Mouse (Mus musculus) c-Kit-negative CD71-positive TER-119-positive erythroid progenitor cells, embryonic 14.5 days (primary cell): ENCODE measurements around the gene Prkcd.

Experiments
- DNase-seq: peaks from one replicate; pipeline ENCODE4 v3.0.0-alpha.2; 2013; ENCODE audit warnings: low read depth, low spot score

The Prkcd gene

DNA sequence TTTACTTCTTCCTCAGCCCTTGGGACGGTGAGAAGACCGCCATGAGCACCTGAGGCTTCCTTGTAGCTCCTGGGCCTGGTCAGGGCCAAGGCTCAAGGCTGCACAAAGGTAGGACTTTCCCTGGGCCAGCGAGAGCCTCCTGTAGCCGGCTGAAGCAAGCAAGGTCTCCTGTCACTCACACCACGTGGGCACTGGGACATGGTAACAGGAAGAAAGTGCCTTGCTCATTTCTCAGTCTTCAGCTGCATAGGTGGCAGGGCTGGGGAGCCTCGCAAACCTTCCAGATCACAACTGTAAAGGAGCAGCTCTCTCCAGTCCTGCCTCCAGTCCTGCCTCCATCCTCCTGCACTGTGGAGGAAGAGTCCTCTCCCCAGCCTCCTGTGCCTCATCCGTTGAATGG lies 50.2 kb downstream of the Prkcd start:
- no peak for DNase-seq

DNA sequence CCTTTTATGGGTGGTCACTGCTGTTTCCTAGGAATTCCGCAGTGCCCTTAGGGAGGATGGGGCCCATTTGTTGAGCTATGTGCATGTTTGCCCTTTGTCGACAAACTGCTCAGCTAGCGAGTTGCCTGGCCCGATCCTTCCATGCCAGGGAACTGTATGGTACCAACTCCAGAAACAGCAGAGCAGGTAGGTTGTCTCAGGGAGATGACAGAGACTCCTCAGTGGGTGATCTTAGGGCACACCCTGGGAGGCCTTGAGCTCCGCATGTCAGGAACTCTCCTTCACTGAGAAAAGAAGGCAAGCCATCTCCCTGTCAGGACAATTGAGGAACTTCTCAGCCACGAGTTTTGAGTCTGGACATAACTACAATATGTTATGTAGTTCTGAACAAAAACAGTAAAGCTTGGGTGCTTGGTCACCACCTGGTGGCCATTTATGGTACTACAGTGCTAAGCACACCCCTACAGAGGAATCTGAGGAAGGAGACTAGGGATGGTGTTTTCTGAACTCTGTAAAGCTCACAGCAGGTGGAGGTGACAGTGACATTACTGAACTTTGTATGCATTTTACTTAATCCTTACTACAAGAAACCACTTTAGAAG lies 51.9 kb downstream of the Prkcd start:
- DNase-seq: peak; percentile 65

DNA sequence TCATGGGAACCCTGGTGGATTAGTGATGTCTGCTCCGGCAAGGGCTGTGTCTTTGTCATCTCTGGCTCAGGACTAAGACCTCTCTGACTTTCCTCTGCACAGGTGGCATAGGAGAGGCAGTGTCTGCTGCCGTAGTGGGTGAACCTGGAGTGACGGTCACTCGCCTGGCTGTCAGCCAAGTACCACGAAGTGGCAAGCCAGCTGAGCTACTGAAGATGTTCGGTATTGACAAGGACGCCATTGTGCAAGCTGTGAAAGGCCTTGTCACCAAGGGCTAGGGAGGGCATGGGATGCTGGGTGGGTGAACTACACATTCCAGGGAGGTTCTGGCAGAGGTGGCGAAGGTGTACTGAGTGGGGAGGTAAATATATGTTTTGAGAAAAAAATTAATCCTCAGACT lies 52.8 kb downstream of the Prkcd start:
- no peak for DNase-seq

GRCm38 (mm10) chr14:30572253-30572652 lies 53.8 kb downstream of the Prkcd start:
- DNase-seq: no peak

- DNase-seq: no peak
Observed at GRCm38 (mm10) chr14:30570303-30570702, 55.7 kb downstream of the Prkcd start.

DNA sequence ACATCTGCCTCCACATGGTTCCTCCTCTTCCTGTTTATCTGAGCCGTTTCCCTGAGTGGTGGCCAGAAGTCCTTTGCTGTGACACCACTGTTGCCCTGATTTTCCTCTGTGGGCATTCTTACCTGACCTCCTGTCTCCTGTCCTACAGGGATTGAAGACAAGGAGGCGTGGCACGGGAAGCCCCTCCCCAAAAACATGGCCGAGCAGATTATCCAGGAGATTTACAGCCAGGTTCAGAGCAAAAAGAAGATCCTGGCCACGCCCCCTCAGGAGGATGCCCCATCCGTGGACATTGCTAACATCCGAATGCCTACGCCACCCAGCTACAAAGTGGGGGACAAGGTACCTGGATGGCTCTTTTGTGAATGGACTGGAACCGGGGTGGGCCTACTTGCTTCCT lies 58.0 kb downstream of the Prkcd start:
- no peak for DNase-seq

DNA sequence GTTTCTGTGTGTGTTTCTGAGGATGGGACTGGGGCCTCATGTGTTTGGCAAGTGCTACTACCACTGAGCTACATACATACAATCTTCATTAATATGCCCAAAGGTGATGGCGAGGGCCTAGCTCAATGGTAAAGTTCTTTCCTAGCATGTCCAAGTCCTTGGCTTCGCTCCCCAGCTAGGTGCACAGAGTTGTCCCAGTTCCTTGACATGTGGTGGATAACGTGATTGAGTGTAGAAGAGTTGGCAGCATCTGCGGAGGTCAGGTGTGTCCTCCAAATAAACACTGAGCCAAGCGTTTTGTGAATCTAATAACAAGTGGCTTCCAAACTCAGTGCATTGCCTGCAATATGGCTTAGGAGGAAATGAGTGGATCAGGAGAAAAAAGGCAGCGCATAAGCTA lies 59.7 kb downstream of the Prkcd start:
- no peak for DNase-seq

GRCm38 (mm10) chr14:30564451-30564850 lies 61.6 kb downstream of the Prkcd start:
- peak; percentile 87 for DNase-seq

- DNase-seq: no peak
Observed at GRCm38 (mm10) chr14:30562343-30562742, 63.7 kb downstream of the Prkcd start.

DNA sequence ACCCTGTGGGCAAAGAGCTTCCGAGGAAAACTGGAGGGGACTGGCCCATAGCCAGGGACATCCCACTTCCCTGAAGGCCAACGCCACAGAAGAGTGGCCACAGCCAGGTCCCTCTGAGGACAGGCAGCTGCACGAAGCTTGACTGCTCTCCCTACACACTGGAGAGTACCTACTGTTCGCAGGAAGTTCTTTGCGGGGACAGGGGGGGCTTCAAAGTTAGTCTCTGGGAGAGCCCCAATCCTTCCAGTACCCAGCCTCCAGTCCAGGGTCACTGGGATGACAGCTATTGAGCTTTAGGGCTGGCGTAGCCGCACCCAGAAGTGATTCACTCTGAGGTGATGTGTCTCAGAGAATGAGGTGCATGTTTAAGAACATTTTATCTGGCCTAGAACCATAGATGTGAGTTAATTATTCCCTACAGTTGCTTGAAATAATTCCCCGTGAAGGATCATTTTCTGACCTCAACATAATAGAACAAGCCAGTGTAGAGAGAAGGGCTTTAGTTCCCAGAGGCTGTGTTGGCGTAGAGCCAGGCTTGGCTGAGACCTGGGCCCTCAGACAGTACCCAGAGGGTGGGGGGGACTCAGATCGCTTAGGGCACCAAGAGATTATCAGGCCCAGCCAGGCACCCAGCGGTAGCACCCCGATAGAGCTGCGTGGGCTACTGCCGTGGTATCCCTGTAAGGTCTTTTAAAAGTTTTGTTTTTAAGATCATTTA lies 64.4 kb downstream of the Prkcd start:
- peak; percentile 63 for DNase-seq

DNA sequence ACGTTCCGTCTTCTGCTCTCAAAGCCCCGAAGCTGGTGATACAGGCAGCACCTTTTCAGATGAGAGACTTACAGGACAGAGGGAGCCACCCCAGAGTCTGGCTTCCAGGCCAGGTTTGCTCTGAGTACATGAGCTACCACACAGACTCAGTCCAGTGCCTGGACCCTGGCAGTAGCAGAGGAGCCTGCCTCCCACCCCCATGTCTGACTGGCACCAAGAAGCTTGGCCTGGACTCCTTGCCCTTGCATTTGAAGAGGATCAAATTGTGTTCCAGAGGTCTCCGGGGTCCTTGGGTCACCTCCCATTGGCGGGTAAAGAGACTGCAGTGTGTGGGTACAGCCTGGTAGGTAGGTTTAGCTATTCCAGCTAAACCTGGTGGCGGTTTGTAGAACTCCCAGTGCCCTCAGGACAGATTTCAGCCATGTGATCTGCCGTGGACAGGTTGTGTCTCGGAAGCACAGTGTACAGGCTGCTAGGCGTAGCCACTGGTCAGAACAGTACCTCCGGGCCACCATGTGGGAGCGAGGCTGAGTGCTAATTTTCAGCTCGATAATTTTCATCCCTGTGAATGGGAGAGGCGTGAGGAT lies 65.1 kb downstream of the Prkcd start:
- DNase-seq: no peak

DNA sequence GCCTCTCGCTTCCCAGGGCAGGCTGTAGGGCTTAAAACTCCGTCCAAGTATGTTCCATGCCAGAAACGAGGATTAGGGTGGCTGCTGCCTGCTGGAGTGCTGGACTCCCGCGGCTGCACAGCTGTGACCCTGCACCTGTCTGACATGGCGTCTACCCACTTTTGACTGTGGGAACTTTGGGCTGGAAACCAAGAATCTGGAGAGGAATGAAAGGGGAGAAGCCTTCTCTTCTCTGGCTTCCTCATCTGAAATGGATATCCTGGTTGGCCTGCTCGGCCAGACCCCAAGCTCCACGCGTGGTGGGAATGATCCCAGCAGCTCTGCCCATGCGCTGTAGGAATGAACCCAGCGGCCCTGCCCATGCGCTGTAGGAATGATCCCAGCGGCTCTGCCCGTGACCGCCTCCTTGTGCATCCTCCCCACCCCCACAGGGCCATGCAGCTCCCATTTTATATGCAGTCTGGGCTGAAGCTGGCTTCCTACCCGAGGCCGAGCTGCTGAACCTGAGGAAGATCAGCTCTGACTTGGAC lies 66.6 kb downstream of the Prkcd start:
- no peak for DNase-seq

DNA sequence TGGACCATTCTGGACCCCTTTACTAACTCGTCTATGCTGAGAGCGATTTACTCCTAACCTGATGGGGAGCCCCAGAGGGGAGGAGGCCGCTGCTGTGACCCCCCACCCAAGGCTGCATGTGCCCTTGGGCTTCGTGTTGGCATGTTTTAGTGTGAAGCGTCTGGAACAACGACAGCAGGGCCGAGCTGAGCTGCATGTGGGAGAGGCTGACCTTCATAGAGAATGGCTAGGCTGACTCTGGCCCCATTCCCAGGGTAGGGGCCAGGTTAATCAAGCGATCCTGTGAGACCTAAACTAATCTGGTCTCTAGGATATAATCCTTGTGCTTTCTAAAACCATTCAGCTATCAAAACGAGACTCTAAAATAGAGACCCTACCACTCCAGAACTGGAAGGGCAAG lies 68.3 kb downstream of the Prkcd start:
- no peak for DNase-seq

GRCm38 (mm10) chr14:30556651-30557050 lies 69.4 kb downstream of the Prkcd start:
- DNase-seq: no peak

GRCm38 (mm10) chr14:30553185-30553584 lies 72.8 kb downstream of the Prkcd start:
- DNase-seq: no peak

GRCm38 (mm10) chr14:30551981-30552380 lies 74.0 kb downstream of the Prkcd start:
- DNase-seq: no peak

DNA sequence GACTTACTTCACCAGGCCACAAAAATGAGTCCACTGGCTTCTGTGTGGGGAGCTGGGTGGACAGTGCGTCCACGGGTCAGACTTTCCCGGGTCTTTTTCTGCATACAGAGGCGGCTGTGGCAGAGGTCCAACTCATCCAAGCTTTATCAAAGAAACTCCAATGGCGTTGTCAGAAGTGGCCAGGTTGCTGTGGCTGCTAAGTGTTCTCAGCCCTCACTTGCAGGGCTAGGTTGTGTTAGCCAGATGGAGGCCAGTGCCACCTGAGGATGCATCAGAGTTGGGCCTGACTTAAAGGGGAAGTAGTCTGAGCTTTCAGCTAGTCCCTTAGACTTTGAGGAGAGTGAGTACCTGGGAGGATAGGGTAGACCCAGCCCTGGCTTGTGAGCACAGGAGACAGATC lies 74.5 kb downstream of the Prkcd start:
- DNase-seq: no peak

DNA sequence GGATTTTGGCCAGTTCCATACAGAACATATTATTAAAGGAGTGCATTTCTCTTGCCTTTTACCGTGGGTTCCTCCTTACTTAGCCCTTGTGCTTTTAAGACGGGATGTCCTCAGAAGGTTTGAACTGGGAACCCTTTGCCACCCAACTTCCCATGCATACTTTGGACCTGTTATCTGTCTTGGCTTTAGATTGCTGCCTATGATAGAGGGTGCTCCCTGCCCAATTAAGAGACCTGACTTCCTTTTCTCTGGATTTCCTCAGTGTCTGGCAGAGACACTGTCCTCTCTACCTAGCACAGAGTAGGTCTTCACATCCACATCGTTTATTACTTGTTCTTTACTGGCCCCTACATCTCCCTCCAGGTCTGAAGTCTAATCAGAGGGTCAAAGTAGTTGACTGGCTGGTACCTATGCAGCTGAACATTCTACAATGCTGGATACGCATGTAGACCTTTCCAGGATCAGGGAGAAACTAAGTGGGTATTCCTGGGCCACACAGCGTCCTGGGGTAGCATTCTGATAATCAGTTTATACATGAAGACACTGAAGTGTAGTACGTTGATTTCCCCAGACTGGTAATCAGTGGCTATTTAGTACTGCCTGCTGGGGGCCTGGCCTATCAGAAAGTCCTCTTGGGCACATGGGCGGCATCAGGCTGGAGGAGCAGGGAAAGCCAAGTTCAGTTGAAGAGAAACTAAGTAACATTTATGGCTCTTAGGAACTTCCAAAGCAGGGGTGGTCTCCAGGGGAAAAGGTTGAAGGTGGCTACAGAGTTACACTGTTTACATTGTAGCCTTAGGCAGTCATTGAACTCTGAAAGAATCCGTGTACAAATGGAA lies 75.6 kb downstream of the Prkcd start:
- DNase-seq: no peak

DNA sequence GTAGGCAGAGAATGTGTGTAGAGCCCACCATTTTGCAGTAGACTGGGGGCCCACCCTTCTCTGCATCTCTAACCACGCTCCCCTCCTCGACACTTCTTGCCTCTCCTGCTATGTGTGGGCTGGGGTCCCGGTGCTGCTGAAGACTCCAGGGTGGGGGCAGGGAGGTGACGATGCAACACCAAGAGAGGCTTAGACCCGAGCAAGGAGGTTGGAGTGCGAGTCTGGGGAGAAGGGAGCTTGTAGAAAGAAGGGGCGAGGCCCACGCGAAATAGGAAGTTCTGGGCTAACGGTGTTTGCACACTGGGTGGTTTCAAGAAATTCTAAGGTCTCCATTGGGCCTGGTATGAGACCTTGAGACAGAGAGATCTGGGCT lies 76.2 kb downstream of the Prkcd start:
- DNase-seq: no peak

DNA sequence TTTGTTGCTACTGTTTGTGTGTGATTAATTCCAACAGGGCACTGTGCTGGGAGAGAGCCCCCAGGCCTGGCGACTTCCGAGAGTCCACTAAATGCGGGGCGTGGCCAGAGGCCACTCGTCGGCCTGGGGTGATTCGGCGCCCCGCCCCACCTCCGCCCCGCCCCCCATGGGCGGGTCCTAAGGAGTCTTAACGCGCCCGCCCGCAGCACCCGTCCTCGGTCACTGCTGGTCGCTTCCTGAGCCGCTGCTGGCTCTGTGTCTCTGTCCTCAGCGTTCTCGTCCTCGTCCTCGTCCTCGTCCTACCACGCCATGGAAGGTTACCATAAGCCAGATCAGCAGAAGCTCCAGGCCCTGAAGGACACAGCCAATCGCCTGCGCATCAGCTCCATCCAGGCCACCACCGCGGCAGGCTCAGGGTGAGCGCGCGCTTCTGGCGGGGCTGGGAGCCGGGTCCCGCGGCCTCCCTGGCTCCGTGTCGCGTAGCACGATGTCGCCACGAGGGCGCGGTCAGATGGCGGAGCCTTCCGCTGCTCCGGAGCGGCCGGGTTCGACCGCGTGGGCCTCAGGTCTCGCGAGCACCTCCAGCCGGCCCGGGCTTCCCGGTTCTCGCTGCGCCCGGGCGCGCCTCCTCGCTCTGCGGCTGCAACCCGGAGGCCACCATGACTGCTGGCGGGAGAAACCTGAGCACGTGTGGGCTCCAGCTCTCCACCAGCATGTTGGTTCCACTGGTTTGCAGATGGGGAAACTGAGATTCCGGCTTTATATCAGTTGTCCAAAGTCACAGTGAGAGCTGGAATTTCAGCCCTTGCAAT lies 76.8 kb downstream of the Prkcd start:
- peak; percentile 92 for DNase-seq

- DNase-seq: peak; percentile 32
Observed at GRCm38 (mm10) chr14:30548131-30548720, 77.8 kb downstream of the Prkcd start, which contains the start of gene Tkt. Gene Tkt, plus strand, starts transcription at chr14:30548359.
